Mouse (Mus musculus): ENCODE measurements around the gene Tmod3. TPM values are rescaled to one million over a fixed set of nuclear protein-coding genes. Genes with fewer than 3 reads are reported as not detected.

Gene Tmod3
- total and polyA plus RNA-seq, 2 experiments, result 4.8 to 20.8 TPM

DNA sequence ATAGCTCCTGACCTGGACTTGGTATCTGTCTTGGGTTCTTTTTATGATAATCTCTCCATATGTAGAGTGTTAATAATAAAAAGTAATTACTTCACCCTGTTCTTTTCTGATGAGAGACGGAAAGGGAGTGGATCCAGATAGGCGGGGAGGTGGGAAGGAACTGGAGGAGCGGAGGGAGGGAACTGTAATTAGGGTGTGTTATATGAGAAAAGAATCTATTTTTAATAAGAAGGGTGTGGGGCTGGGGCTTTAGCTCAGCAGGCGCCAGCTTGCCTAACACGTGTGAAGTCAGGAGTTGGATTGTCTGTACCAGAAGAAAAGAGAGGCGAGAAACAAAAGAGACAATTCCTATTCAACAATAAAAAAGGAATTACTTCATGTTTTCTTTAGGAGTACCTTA lies 35.8 kb downstream of the Tmod3 start:
- WGBS, result 78% methylated on average over 6 of the region's 6 CpGs
- no peaks in the 10 kb centered on the region for H3K27me3 ChIP-seq (ENCODE audit: control insufficient read depth, insufficient read depth, low read length)
- H3K79me2 ChIP-seq (ENCODE audit: control insufficient read depth, insufficient read depth, low read length), result no peaks in the 10 kb centered on the region
- no peak for TF ChIP-seq CTCF (IDR thresholded peaks at IDR 0.05; ENCODE audit: low read depth, low read length)
- no peak for TF ChIP-seq POLR2A (IDR thresholded peaks at IDR 0.05; ENCODE audit: extremely low read depth, insufficient read depth, low read length)
- H3K36me3 ChIP-seq (ENCODE audit: control insufficient read depth, insufficient read depth, low read length), result peaks cover 5% of the 10 kb centered on the region
- no peak overlapping the region for H3K27ac ChIP-seq (replicated peaks; ENCODE audit: insufficient read depth, low read depth, low read length)
- no peaks in the 10 kb centered on the region for H3K4me1 ChIP-seq (ENCODE audit: control insufficient read depth, insufficient read depth, low read length)
- no peak for DNase-seq (ENCODE audit: extremely low read depth, low read depth, low spot score)
- no peak overlapping the region for H3K4me3 ChIP-seq (ENCODE audit: insufficient read depth, low read depth, low read length)
- H3K9ac ChIP-seq (ENCODE audit: low read depth, low read length), result no peak overlapping the region

DNA sequence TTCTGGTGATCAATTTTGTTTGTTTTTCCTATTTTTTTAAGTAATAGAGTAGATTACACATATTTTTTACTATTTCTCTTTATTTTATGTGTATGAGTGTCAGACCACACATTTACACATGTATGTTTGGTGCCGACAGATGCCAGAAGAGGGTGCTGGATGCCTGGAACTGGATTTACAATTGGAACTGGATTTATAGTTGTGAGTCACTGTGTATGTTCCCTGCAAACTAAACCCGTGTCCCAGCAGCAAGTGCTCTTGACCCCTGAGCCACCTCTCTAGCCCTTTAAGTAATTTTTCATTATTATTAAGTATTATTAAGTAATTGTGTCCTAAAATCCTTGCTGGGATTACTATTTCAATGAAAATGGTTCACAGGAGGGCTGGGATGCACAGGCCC lies 37.2 kb downstream of the Tmod3 start:
- TF ChIP-seq CTCF (IDR thresholded peaks at IDR 0.05; ENCODE audit: low read depth, low read length) (no peak), POLR2A (IDR thresholded peaks at IDR 0.05; ENCODE audit: extremely low read depth, insufficient read depth, low read length) (no peak)
- Histone ChIP-seq H3K9ac (ENCODE audit: low read depth, low read length) (no peak overlapping the region), H3K4me3 (ENCODE audit: insufficient read depth, low read depth, low read length) (no peak overlapping the region), H3K4me1 (ENCODE audit: control insufficient read depth, insufficient read depth, low read length) (no peaks in the 10 kb centered on the region), H3K79me2 (ENCODE audit: control insufficient read depth, insufficient read depth, low read length) (no peaks in the 10 kb centered on the region), H3K27ac (replicated peaks; ENCODE audit: insufficient read depth, low read depth, low read length) (no peak overlapping the region), H3K36me3 (ENCODE audit: control insufficient read depth, insufficient read depth, low read length) (peaks cover 2% of the 10 kb centered on the region; the same call in 1 of the 2 replicates), H3K27me3 (ENCODE audit: control insufficient read depth, insufficient read depth, low read length) (no peaks in the 10 kb centered on the region)
- 88% methylated on average over 2 of the region's 2 CpGs for WGBS
- DNase-seq (ENCODE audit: extremely low read depth, low read depth, low spot score), result no peak

DNA sequence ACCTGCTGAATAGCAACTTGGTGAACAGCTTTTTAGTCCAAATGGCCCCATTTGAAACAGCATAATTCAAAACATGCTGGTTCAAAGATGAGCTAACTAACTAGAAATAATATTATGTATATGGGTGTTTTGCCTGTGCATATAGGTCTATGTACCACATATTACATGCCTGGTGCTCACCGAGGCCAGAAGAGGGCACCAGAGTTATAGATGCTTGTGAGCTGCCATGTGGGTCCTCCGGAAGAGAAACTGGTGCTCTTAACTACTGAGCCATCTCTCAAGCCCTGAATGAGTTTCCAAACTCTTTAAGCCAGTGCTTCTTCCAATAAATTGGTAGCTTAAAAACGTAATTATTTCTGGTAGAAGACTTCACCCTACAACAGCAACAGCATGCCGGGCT lies 37.7 kb downstream of the Tmod3 start:
- no peaks in the 10 kb centered on the region for H3K27me3 ChIP-seq (ENCODE audit: control insufficient read depth, insufficient read depth, low read length)
- no peaks in the 10 kb centered on the region for H3K79me2 ChIP-seq (ENCODE audit: control insufficient read depth, insufficient read depth, low read length)
- DNase-seq (ENCODE audit: extremely low read depth, low read depth, low spot score), result peak; percentile 21
- peaks cover 2% of the 10 kb centered on the region; the same call in 1 of the 2 replicates for H3K36me3 ChIP-seq (ENCODE audit: control insufficient read depth, insufficient read depth, low read length)
- TF ChIP-seq POLR2A (IDR thresholded peaks at IDR 0.05; ENCODE audit: extremely low read depth, insufficient read depth, low read length), result no peak
- peak; percentile 59 for TF ChIP-seq CTCF (IDR thresholded peaks at IDR 0.05; ENCODE audit: low read depth, low read length)
- no peak overlapping the region for H3K4me3 ChIP-seq (ENCODE audit: insufficient read depth, low read depth, low read length)
- H3K9ac ChIP-seq (ENCODE audit: low read depth, low read length), result no peak overlapping the region
- H3K27ac ChIP-seq (replicated peaks; ENCODE audit: insufficient read depth, low read depth, low read length), result no peak overlapping the region
- 65% methylated on average over 4 of the region's 4 CpGs for WGBS
- no peaks in the 10 kb centered on the region for H3K4me1 ChIP-seq (ENCODE audit: control insufficient read depth, insufficient read depth, low read length)

GRCm38 (mm10) chr9:75520940-75521339 lies 38.5 kb downstream of the Tmod3 start:
- Histone ChIP-seq H3K36me3 (ENCODE audit: control insufficient read depth, insufficient read depth, low read length) (peaks cover 3% of the 10 kb centered on the region), H3K4me3 (ENCODE audit: insufficient read depth, low read depth, low read length) (no peak overlapping the region), H3K79me2 (ENCODE audit: control insufficient read depth, insufficient read depth, low read length) (no peaks in the 10 kb centered on the region), H3K27ac (replicated peaks; ENCODE audit: insufficient read depth, low read depth, low read length) (no peak overlapping the region), H3K27me3 (ENCODE audit: control insufficient read depth, insufficient read depth, low read length) (no peaks in the 10 kb centered on the region), H3K9ac (ENCODE audit: low read depth, low read length) (no peak overlapping the region), H3K4me1 (ENCODE audit: control insufficient read depth, insufficient read depth, low read length) (no peaks in the 10 kb centered on the region)
- TF ChIP-seq CTCF (IDR thresholded peaks at IDR 0.05; ENCODE audit: low read depth, low read length) (no peak), POLR2A (IDR thresholded peaks at IDR 0.05; ENCODE audit: extremely low read depth, insufficient read depth, low read length) (no peak)
- 97% methylated on average over 8 of the region's 8 CpGs for WGBS
- no peak for DNase-seq (ENCODE audit: extremely low read depth, low read depth, low spot score)

DNA sequence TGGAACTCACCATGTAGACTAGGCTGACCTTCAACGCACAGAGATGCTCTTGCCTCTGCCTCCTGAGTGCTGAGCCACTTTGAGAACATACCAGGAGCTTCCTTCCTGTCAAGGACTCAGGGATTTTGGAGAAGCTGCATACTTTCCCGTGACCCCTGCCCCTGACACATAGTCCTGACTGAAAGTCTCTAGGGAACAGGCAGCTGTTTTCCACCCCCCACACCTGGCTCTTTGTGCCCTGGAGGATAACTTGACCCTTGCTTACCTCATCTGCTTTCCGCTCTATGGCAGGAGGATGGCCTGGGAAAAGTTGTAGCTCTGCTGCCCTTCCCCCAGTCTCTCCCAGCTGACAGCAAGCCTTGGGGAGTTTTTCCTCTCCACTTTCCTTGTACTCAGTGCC lies 41.7 kb downstream of the Tmod3 start:
- H3K4me1 ChIP-seq (ENCODE audit: control insufficient read depth, insufficient read depth, low read length), result no peaks in the 10 kb centered on the region
- no peak for DNase-seq (ENCODE audit: extremely low read depth, low read depth, low spot score)
- H3K27ac ChIP-seq (replicated peaks; ENCODE audit: insufficient read depth, low read depth, low read length), result no peak overlapping the region
- no peaks in the 10 kb centered on the region for H3K79me2 ChIP-seq (ENCODE audit: control insufficient read depth, insufficient read depth, low read length)
- WGBS, result 62% methylated on average over 3 of the region's 3 CpGs
- no peaks in the 10 kb centered on the region for H3K27me3 ChIP-seq (ENCODE audit: control insufficient read depth, insufficient read depth, low read length)
- no peak overlapping the region for H3K4me3 ChIP-seq (ENCODE audit: insufficient read depth, low read depth, low read length)
- H3K9ac ChIP-seq (ENCODE audit: low read depth, low read length), result no peak overlapping the region
- peaks cover 4% of the 10 kb centered on the region for H3K36me3 ChIP-seq (ENCODE audit: control insufficient read depth, insufficient read depth, low read length)
- no peak for TF ChIP-seq CTCF (IDR thresholded peaks at IDR 0.05; ENCODE audit: low read depth, low read length)
- TF ChIP-seq POLR2A (IDR thresholded peaks at IDR 0.05; ENCODE audit: extremely low read depth, insufficient read depth, low read length), result no peak

GRCm38 (mm10) chr9:75515464-75516113 lies 43.9 kb downstream of the Tmod3 start:
- Histone ChIP-seq H3K4me3 (ENCODE audit: insufficient read depth, low read depth, low read length) (no peak overlapping the region), H3K27me3 (ENCODE audit: control insufficient read depth, insufficient read depth, low read length) (no peaks in the 10 kb centered on the region), H3K36me3 (ENCODE audit: control insufficient read depth, insufficient read depth, low read length) (peaks cover 10% of the 10 kb centered on the region), H3K4me1 (ENCODE audit: control insufficient read depth, insufficient read depth, low read length) (no peaks in the 10 kb centered on the region), H3K9ac (ENCODE audit: low read depth, low read length) (no peak overlapping the region), H3K79me2 (ENCODE audit: control insufficient read depth, insufficient read depth, low read length) (no peaks in the 10 kb centered on the region), H3K27ac (replicated peaks; ENCODE audit: insufficient read depth, low read depth, low read length) (no peak overlapping the region)
- peak; percentile 36 for DNase-seq (ENCODE audit: extremely low read depth, low read depth, low spot score)
- WGBS, result 70% methylated on average over 12 of the region's 12 CpGs
- TF ChIP-seq POLR2A (IDR thresholded peaks at IDR 0.05; ENCODE audit: extremely low read depth, insufficient read depth, low read length) (no peak), CTCF (IDR thresholded peaks at IDR 0.05; ENCODE audit: low read depth, low read length) (peak; percentile 54)

Measured in liver, adult 2 months (tissue).